Mouse (Mus musculus) fat pad, adult 2 months (tissue): ENCODE measurements at regions not wholly inside any gene's neighbourhood (a gene's known extent, or its start where the extent isn't known, plus 50 kb on each side); places are given as distances from the start of the nearest gene placed in this dataset.
A peak's percentile ranks its signal among the peaks of the same experiment; 100 is the strongest.

Experiments used
- DNase-seq: peaks from one replicate; pipeline ENCODE4 v3.0.0-alpha.2; 2011; ENCODE audit warnings: low read depth, low spot score; ENCODE audit errors: extremely low read depth

- no peak for DNase-seq
Observed at GRCm38 (mm10) chr14:25263121-25263520, 195.9 kb upstream of the Zmiz1 start.

GRCm38 (mm10) chr14:25266846-25267245, 192.1 kb upstream of the Zmiz1 start:
- no peak for DNase-seq

- no peak for DNase-seq
Observed at GRCm38 (mm10) chr14:25268090-25268631, 190.8 kb upstream of the Zmiz1 start.

GRCm38 (mm10) chr14:25270227-25270876, 188.6 kb upstream of the Zmiz1 start:
- no peak for DNase-seq

GRCm38 (mm10) chr14:25272366-25273156, 186.4 kb upstream of the Zmiz1 start:
- DNase-seq: no peak

GRCm38 (mm10) chr14:25279751-25280150, 179.2 kb upstream of the Zmiz1 start:
- no peak for DNase-seq

GRCm38 (mm10) chr14:25292557-25292956, 166.4 kb upstream of the Zmiz1 start:
- DNase-seq: no peak

GRCm38 (mm10) chr14:25294226-25294625, 164.8 kb upstream of the Zmiz1 start:
- no peak for DNase-seq

- no peak for DNase-seq
Observed at GRCm38 (mm10) chr14:25295688-25296350, 163.2 kb upstream of the Zmiz1 start.

- DNase-seq: no peak
Observed at GRCm38 (mm10) chr14:25299673-25300190, 159.3 kb upstream of the Zmiz1 start.

GRCm38 (mm10) chr14:25301336-25302031, 157.5 kb upstream of the Zmiz1 start:
- DNase-seq: no peak

- DNase-seq: no peak
Observed at GRCm38 (mm10) chr14:25304391-25304851, 154.6 kb upstream of the Zmiz1 start.

- no peak for DNase-seq
Observed at GRCm38 (mm10) chr14:25306166-25306565, 152.8 kb upstream of the Zmiz1 start.

- no peak for DNase-seq
Observed at GRCm38 (mm10) chr14:25306961-25307654, 151.9 kb upstream of the Zmiz1 start.

GRCm38 (mm10) chr14:25308051-25308450, 150.9 kb upstream of the Zmiz1 start:
- DNase-seq: no peak

GRCm38 (mm10) chr14:25310671-25311151, 148.3 kb upstream of the Zmiz1 start:
- DNase-seq: no peak

GRCm38 (mm10) chr14:25311475-25311874, 147.5 kb upstream of the Zmiz1 start:
- DNase-seq: no peak

- no peak for DNase-seq
Observed at GRCm38 (mm10) chr14:25312135-25312534, 146.8 kb upstream of the Zmiz1 start.

- DNase-seq: peak; percentile 58
Observed at GRCm38 (mm10) chr14:25312814-25313426, 146.1 kb upstream of the Zmiz1 start.
